Mouse (Mus musculus): ENCODE measurements around the gene Ensa. TPM values are rescaled to one million over a fixed set of nuclear protein-coding genes. Genes with fewer than 3 reads are reported as not detected.
"Not testable (repeated sequence)": the region's sequence is repeated elsewhere in the genome, so short reads cannot be mapped to it uniquely, and the experiment has no call there.

Gene Ensa
- polyA plus RNA-seq, 1 experiment from 2014 or later = 88.2 TPM

- no peak for DNase-seq (ENCODE audit: low spot score)
- H3K27me3 ChIP-seq (ENCODE audit: low read depth, poor library complexity, severe bottlenecking) = no peaks in the 10 kb centered on the region
- no peaks in the 10 kb centered on the region for H3K36me3 ChIP-seq
- no peaks in the 10 kb centered on the region for H3K9me3 ChIP-seq (replicated peaks)
- 75% methylated on average over 6 of the region's 6 CpGs for WGBS
- no peak overlapping the region for H3K27ac ChIP-seq
- H3K4me3 ChIP-seq = no peak overlapping the region
- H3K4me1 ChIP-seq = peaks cover 22% of the 10 kb centered on the region
Observed at GRCm38 (mm10) chr3:95650276-95651032, 25.7 kb downstream of the Ensa start.

- Histone ChIP-seq H3K4me1 (peaks cover 21% of the 10 kb centered on the region), H3K27me3 (ENCODE audit: low read depth, poor library complexity, severe bottlenecking) (no peaks in the 10 kb centered on the region), H3K27ac (no peak overlapping the region), H3K4me3 (no peak overlapping the region), H3K36me3 (no peaks in the 10 kb centered on the region), H3K9me3 (replicated peaks) (no peaks in the 10 kb centered on the region)
- 89% methylated on average over 3 of the region's 3 CpGs for WGBS
- no peak for DNase-seq (ENCODE audit: low spot score)
Observed at GRCm38 (mm10) chr3:95651033-95651373, 26.2 kb downstream of the Ensa start.

DNA sequence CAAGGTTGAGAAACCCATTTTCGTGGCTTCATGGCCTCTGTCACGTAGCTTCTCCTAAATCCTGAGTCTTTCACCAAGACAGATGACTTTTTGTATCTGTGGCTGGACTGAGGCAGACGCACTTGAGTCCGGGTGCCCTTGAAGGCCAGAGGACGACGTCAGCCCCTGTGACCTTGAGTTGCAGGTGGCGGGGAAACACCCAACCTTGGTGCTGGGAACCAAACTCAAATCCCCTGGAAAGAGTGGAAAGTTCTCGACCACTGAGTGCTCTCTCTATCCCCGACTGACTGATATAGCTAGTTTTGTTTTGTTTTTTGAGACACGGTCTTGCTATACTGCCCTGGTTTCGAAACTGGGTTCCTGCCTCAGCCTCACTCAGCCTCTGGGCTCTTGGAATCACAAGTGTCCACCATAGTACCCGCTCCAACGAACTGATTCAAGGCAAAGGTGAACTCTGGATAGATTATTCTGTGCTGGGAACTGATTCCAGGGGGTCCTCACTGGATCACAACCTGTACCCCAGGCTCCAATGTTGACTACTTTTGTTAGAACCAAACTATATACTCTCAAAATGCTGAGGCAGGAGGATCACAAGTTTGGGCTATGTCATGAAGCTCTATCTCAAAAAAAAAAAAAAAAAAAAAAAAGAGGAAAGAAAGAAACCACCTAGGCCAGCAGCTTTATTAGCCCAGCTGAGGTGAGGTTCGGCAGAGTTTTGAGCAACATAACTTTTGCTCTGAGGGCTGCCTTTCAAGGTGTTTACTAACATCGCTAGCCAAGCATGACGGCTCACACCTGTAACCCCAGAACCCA is 26.8 kb downstream of the Ensa start:
- Histone ChIP-seq H3K9me3 (replicated peaks) (no peaks in the 10 kb centered on the region), H3K27me3 (ENCODE audit: low read depth, poor library complexity, severe bottlenecking) (no peaks in the 10 kb centered on the region), H3K4me3 (no peak overlapping the region), H3K4me1 (peaks cover 21% of the 10 kb centered on the region), H3K27ac (no peak overlapping the region), H3K36me3 (no peaks in the 10 kb centered on the region)
- no peak for DNase-seq (ENCODE audit: low spot score)
- 91% methylated on average over 16 of the region's 16 CpGs for WGBS

DNA sequence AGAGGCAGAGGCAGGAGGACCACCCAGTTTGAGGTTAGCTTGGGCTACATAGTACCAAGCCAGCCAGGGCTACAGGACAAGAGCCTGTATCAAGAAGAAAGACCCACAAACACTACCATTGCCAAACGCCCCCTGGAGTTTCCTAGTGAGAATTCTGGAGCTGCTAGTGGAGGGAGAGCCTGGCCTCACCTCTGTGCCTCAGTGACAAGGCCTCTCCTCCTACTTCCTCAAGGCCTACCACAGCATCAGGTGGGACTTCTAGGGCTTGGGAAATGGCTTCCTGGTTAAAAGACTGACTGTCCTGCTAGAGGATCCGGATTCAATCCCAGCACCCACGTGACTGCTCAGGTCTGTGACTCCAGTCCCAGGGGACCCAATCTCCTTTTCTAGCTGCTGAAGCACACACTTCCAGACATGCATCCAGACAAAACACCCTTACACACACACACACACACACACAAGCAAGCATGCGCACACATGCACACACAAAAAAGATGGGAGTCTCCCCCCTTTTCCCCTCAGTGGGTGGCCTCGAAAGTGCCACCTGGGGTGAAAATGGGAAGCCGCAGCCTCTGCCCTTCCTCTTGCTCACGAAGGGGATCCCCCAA is 27.5 kb downstream of the Ensa start:
- H3K36me3 ChIP-seq = no peaks in the 10 kb centered on the region
- no peak overlapping the region; the same call in 1 of the 2 replicates for H3K27ac ChIP-seq
- no peaks in the 10 kb centered on the region for H3K27me3 ChIP-seq (ENCODE audit: low read depth, poor library complexity, severe bottlenecking)
- H3K4me3 ChIP-seq = no peak overlapping the region
- DNase-seq (ENCODE audit: low spot score) = no peak
- no peaks in the 10 kb centered on the region for H3K9me3 ChIP-seq (replicated peaks)
- 61% methylated on average over 7 of the region's 7 CpGs for whole genome bisulfite sequencing
- peaks cover 21% of the 10 kb centered on the region for H3K4me1 ChIP-seq

DNA sequence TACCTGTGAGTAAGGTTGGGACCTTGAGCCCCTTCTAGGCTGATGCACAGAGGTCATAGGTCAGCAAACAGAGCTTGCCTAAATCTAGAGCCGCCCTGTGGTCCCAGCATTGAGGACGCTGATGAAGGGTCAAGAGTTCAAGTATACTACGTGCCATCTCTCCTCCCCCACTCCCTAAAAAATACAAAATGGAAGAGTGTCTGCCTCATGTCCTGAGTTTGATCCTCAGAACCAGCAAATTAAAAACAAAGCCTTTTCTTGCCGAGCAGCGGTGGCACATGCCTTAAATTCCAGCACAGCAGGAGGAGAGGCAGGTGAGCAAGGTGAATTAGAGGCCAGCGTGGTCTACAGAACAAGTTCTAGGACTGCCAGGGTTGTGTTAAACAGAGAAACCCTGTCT is 28.1 kb downstream of the Ensa start:
- Histone ChIP-seq H3K36me3 (no peaks in the 10 kb centered on the region), H3K4me1 (peaks cover 23% of the 10 kb centered on the region), H3K4me3 (no peak overlapping the region), H3K27me3 (ENCODE audit: low read depth, poor library complexity, severe bottlenecking) (no peaks in the 10 kb centered on the region), H3K27ac (no peak overlapping the region; the same call in 1 of the 2 replicates), H3K9me3 (replicated peaks) (no peaks in the 10 kb centered on the region)
- DNase-seq (ENCODE audit: low spot score) = no peak
- WGBS = 27% methylated on average over 6 of the region's 6 CpGs

- Histone ChIP-seq H3K4me1 (peaks cover 27% of the 10 kb centered on the region), H3K27ac (peak overlapping the region; percentile 56; the same call in 1 of the 2 replicates), H3K9me3 (replicated peaks) (no peaks in the 10 kb centered on the region), H3K27me3 (ENCODE audit: low read depth, poor library complexity, severe bottlenecking) (no peaks in the 10 kb centered on the region), H3K36me3 (no peaks in the 10 kb centered on the region), H3K4me3 (no peak overlapping the region)
- DNase-seq (ENCODE audit: low spot score) = no peak
- WGBS = 33% methylated on average over 11 of the region's 11 CpGs
Observed at GRCm38 (mm10) chr3:95653473-95654034, 28.8 kb downstream of the Ensa start.

- H3K4me3 ChIP-seq; H3K36me3 ChIP-seq; H3K27me3 ChIP-seq (ENCODE audit: low read depth, poor library complexity, severe bottlenecking); H3K9me3 ChIP-seq (replicated peaks); DNase-seq (ENCODE audit: low spot score); H3K27ac ChIP-seq: not testable (repeated sequence)
- WGBS = 87% methylated on average over 3 of the region's 3 CpGs
- H3K4me1 ChIP-seq = peaks cover 27% of the 10 kb centered on the region
Observed at GRCm38 (mm10) chr3:95654371-95654770, 29.6 kb downstream of the Ensa start.

GRCm38 (mm10) chr3:95655437-95655836 is 30.6 kb downstream of the Ensa start:
- WGBS = 91% methylated on average over 5 of the region's 5 CpGs
- Histone ChIP-seq H3K4me1 (peaks cover 29% of the 10 kb centered on the region), H3K27me3 (ENCODE audit: low read depth, poor library complexity, severe bottlenecking) (no peaks in the 10 kb centered on the region), H3K4me3 (no peak overlapping the region), H3K9me3 (replicated peaks) (no peaks in the 10 kb centered on the region), H3K36me3 (peaks cover 4% of the 10 kb centered on the region), H3K27ac (no peak overlapping the region)
- DNase-seq (ENCODE audit: low spot score) = no peak

GRCm38 (mm10) chr3:95657108-95657507 is 32.3 kb downstream of the Ensa start:
- Histone ChIP-seq H3K36me3 (peaks cover 21% of the 10 kb centered on the region), H3K27me3 (ENCODE audit: low read depth, poor library complexity, severe bottlenecking) (no peaks in the 10 kb centered on the region), H3K27ac (no peak overlapping the region), H3K4me3 (no peak overlapping the region), H3K9me3 (replicated peaks) (no peaks in the 10 kb centered on the region), H3K4me1 (peaks cover 43% of the 10 kb centered on the region)
- WGBS = 96% methylated on average over 3 of the region's 3 CpGs
- DNase-seq (ENCODE audit: low spot score) = no peak

DNA sequence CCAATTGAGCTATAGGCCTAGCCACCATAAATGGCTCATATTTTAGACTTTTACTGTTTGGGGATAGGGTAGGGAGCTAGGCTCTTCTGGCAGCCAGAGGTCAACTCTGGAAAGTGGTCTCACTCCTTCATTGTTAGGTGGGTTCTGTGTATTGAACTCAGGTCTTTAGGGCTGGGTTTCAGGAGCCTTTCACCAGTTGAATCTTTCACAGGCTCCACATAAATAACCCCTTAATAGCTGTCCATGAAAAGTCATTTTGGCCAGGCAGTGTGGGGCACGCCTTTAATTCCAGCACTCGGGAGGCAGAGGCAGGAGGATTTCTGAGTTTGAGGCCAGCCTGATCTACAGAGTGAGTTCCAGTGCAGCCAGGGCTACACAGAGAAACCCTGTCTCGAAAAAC is 32.9 kb downstream of the Ensa start:
- peaks cover 42% of the 10 kb centered on the region for H3K4me1 ChIP-seq
- H3K4me3 ChIP-seq = peak overlapping the region; percentile 90
- no peaks in the 10 kb centered on the region for H3K9me3 ChIP-seq (replicated peaks)
- H3K27ac ChIP-seq = peak overlapping the region; percentile 98
- WGBS = 86% methylated on average over 3 of the region's 3 CpGs
- H3K27me3 ChIP-seq (ENCODE audit: low read depth, poor library complexity, severe bottlenecking) = no peaks in the 10 kb centered on the region
- peaks cover 27% of the 10 kb centered on the region for H3K36me3 ChIP-seq
- DNase-seq (ENCODE audit: low spot score) = no peak

- H3K27ac ChIP-seq = peak within 1 kb of the TSS; percentile 98
- WGBS = under 1% methylated on average over 43 of the region's 43 CpGs
Observed at GRCm38 (mm10) chr3:95658236-95658867, 33.6 kb downstream of the Ensa start, which contains the start of gene Mcl1. TSS of gene Mcl1 (plus strand) at chr3:95658788.

GRCm38 (mm10) chr3:95658868-95659712 is 34.3 kb downstream of the Ensa start:
- Histone ChIP-seq H3K4me1 (peaks cover 30% of the 10 kb centered on the region), H3K36me3 (peaks cover 41% of the 10 kb centered on the region), H3K9me3 (replicated peaks) (no peaks in the 10 kb centered on the region), H3K4me3 (peak overlapping the region; percentile 90), H3K27me3 (ENCODE audit: low read depth, poor library complexity, severe bottlenecking) (no peaks in the 10 kb centered on the region), H3K27ac (peak overlapping the region; percentile 98)
- DNase-seq (ENCODE audit: low spot score) = peak; percentile 86
- 2% methylated on average over 107 of the region's 113 CpGs for WGBS

More at GRCm38 (mm10) chr3:95658236-95658867, 33.6 kb downstream of the Ensa start, which contains the start of gene Mcl1:
- Histone ChIP-seq H3K27me3 (ENCODE audit: low read depth, poor library complexity, severe bottlenecking) (no peaks in the 10 kb centered on the region), H3K36me3 (peaks cover 33% of the 10 kb centered on the region), H3K9me3 (replicated peaks) (no peaks in the 10 kb centered on the region), H3K4me3 (peak within 1 kb of the TSS; percentile 90), H3K4me1 (peaks cover 36% of the 10 kb centered on the region)
- peak; percentile 97 for DNase-seq (ENCODE audit: low spot score)
